Mouse (Mus musculus) MEL (cell line): ENCODE results near the gene Sft2d2. TPM values are rescaled to one million over a fixed set of nuclear protein-coding genes. Genes with fewer than 3 reads are reported as not detected.

Experiments used
- DNase-seq: peaks from one replicate; pipeline ENCODE4 v3.0.0; 2011; ENCODE audit warnings: low read depth, low spot score
- H3K27ac ChIP-seq: 2 replicates; pipeline ENCODE4 v1.5.1; 2012; ENCODE audit warnings: low read depth, mild to moderate bottlenecking, control low read depth, low read length, moderate library complexity; ENCODE audit not compliant: control insufficient read depth
- H3K27me3 ChIP-seq, 2 experiments: fragments of 150-350 bp in 1 of 2; sonication (generic) in 1 of 2; 2 replicates each; pipeline ENCODE4 v1.6.1; 2012; ENCODE audit warnings: low read length in 2 of 2, mild to moderate bottlenecking in 2 of 2, improper control_type of control experiment in 1 of 2, moderate library complexity in 1 of 2; ENCODE audit not compliant: insufficient read depth in 2 of 2, control insufficient read depth in 1 of 2
- H3K36me3 ChIP-seq, 2 experiments: 2 replicates each; pipeline ENCODE4 v1.6.1; 2012 to 2014; ENCODE audit warnings: low read length in 2 of 2, improper control_type of control experiment in 1 of 2, inconsistent platforms in 1 of 2, mild to moderate bottlenecking in 1 of 2; ENCODE audit not compliant: insufficient read depth in 2 of 2, control insufficient read depth in 1 of 2
- H3K4me1 ChIP-seq, 2 experiments: fragments of 150-350 bp in 1 of 2; sonication (generic) in 1 of 2; 2 replicates each; pipeline ENCODE4 v1.6.1; 2012; ENCODE audit warnings: low read length in 2 of 2, improper control_type of control experiment in 1 of 2, mild to moderate bottlenecking in 1 of 2; ENCODE audit not compliant: insufficient read depth in 2 of 2, control insufficient read depth in 1 of 2
- H3K4me3 ChIP-seq, 2 experiments: fragments of 150-350 bp in 1 of 2; sonication (generic) in 1 of 2; 2 replicates each; pipeline ENCODE4 v1.5.1; 2012; ENCODE audit warnings: low read depth in 2 of 2, low read length in 2 of 2, mild to moderate bottlenecking in 2 of 2, moderate library complexity in 2 of 2, control low read depth in 1 of 2, improper control_type of control experiment in 1 of 2; ENCODE audit not compliant: control insufficient read depth in 1 of 2, insufficient read depth in 1 of 2
- H3K79me2 ChIP-seq: 2 replicates; pipeline ENCODE4 v1.6.1; 2012; ENCODE audit warnings: mild to moderate bottlenecking, low read length, moderate library complexity; ENCODE audit not compliant: control insufficient read depth, poor library complexity, insufficient read depth
- H3K9ac ChIP-seq: 2 replicates; pipeline ENCODE4 v1.6.1; 2012; ENCODE audit warnings: low read depth, mild to moderate bottlenecking, control low read depth, low read length, moderate library complexity; ENCODE audit not compliant: control insufficient read depth, poor library complexity, severe bottlenecking
- H3K9me3 ChIP-seq: fragments of 150-350 bp; sonication (generic); replicated peaks from 2 replicates; pipeline ENCODE4 v1.6.1; 2012; ENCODE audit warnings: mild to moderate bottlenecking, low read length, improper control_type of control experiment, moderate library complexity; ENCODE audit not compliant: insufficient read depth
- CHD1 ChIP-seq: IDR thresholded peaks from 2 replicates; pipeline ENCODE4 v1.6.1; 2012; ENCODE audit warnings: low read depth, mild to moderate bottlenecking, inconsistent platforms, low read length, improper control_type of control experiment
- EP300 ChIP-seq, 2 experiments: IDR thresholded peaks; 2 replicates each; pipeline ENCODE4 v1.6.1; 2011; ENCODE audit warnings: improper control_type of control experiment in 2 of 2, low read length in 2 of 2, low read depth in 1 of 2, mild to moderate bottlenecking in 1 of 2
- ETS1 ChIP-seq: IDR thresholded peaks from 2 replicates; pipeline ENCODE4 v1.6.1; 2012; ENCODE audit warnings: low read depth, mild to moderate bottlenecking, inconsistent platforms, low read length, improper control_type of control experiment, moderate library complexity
- HCFC1 ChIP-seq: IDR thresholded peaks from 2 replicates; pipeline ENCODE4 v1.6.1; 2012; ENCODE audit warnings: low read depth, mild to moderate bottlenecking, inconsistent platforms, low read length, improper control_type of control experiment, moderate library complexity
- KAT2A ChIP-seq: conservative IDR thresholded peaks from 2 replicates; pipeline ENCODE4 v1.6.1; 2012; ENCODE audit warnings: low read depth, low read length, improper control_type of control experiment, inconsistent platforms
- MAX ChIP-seq: IDR thresholded peaks from 2 replicates; pipeline ENCODE4 v1.6.1; 2011; ENCODE audit warnings: low read length, improper control_type of control experiment
- MAZ ChIP-seq: IDR thresholded peaks from 2 replicates; pipeline ENCODE4 v1.6.1; 2012; ENCODE audit warnings: low read depth, mild to moderate bottlenecking, inconsistent platforms, low read length, improper control_type of control experiment
- MEF2A ChIP-seq: IDR thresholded peaks from 2 replicates; pipeline ENCODE4 v1.6.1; 2014; ENCODE audit warnings: low read depth, mild to moderate bottlenecking, inconsistent platforms, low read length, improper control_type of control experiment; ENCODE audit not compliant: poor library complexity, insufficient replicate concordance, severe bottlenecking; ENCODE audit errors: extremely low read depth
- MXI1 ChIP-seq: IDR thresholded peaks from 2 replicates; pipeline ENCODE4 v1.6.1; 2011; ENCODE audit warnings: mild to moderate bottlenecking, low read depth, low read length, improper control_type of control experiment
- NRF1 ChIP-seq: IDR thresholded peaks from 2 replicates; pipeline ENCODE4 v1.6.1; 2014; ENCODE audit warnings: low read depth, mild to moderate bottlenecking, inconsistent platforms, low read length, improper control_type of control experiment, moderate library complexity; ENCODE audit not compliant: poor library complexity, insufficient read depth, severe bottlenecking
- POLR2AphosphoS2 ChIP-seq: IDR thresholded peaks from 2 replicates; pipeline ENCODE4 v1.6.1; 2011; ENCODE audit warnings: low read length, improper control_type of control experiment
- POLR2AphosphoS5 ChIP-seq: IDR thresholded peaks from 2 replicates; pipeline ENCODE4 v1.6.1; 2012; ENCODE audit warnings: low read depth, borderline replicate concordance, mild to moderate bottlenecking, inconsistent platforms, low read length, moderate library complexity, mixed read lengths
- SIN3A ChIP-seq: IDR thresholded peaks from 2 replicates; pipeline ENCODE4 v1.6.1; 2012; ENCODE audit warnings: low read length, improper control_type of control experiment, inconsistent platforms
- SMC3 ChIP-seq: IDR thresholded peaks from 2 replicates; pipeline ENCODE4 v1.6.1; 2011; ENCODE audit warnings: low read depth, low read length, improper control_type of control experiment
- TBP ChIP-seq: IDR thresholded peaks from 2 replicates; pipeline ENCODE4 v1.8.0; 2011; ENCODE audit warnings: low read depth, low read length, improper control_type of control experiment
- USF2 ChIP-seq, 2 experiments: IDR thresholded peaks; 2 replicates each; pipeline ENCODE4 v1.6.1; 2011 to 2012; ENCODE audit warnings: improper control_type of control experiment in 2 of 2, low read length in 2 of 2, borderline replicate concordance in 1 of 2, inconsistent platforms in 1 of 2, low read depth in 1 of 2, mild to moderate bottlenecking in 1 of 2; ENCODE audit not compliant: insufficient read depth in 1 of 2
- ZC3H11A ChIP-seq: IDR thresholded peaks from 2 replicates; pipeline ENCODE4 v1.6.1; 2012; ENCODE audit warnings: low read depth, mild to moderate bottlenecking, inconsistent platforms, low read length, improper control_type of control experiment
- ZMIZ1 ChIP-seq: IDR thresholded peaks from 2 replicates; pipeline ENCODE4 v1.6.1; 2012; ENCODE audit warnings: low read depth, mild to moderate bottlenecking, inconsistent platforms, low read length, improper control_type of control experiment, moderate library complexity
- polyA plus RNA-seq, 2 experiments: library from polyadenylated mRNA; stranded (reverse) in 1 of 2; unstranded in 1 of 2; fragments of >175 nt in 1 of 2; fragments of >200 nt in 1 of 2; gene quantifications; 2 replicates each; pipeline versions ENCODE4 v1.2.1 to v1.2.4; 2012; ENCODE audit warnings: low replicate concordance in 2 of 2, low read depth in 1 of 2; ENCODE audit not compliant: insufficient read length in 2 of 2, insufficient read depth in 1 of 2, missing spikeins in 1 of 2
- total RNA-seq: library from RNA; depleted of rRNA; stranded (reverse); fragments of 300-350 nt; gene quantifications from 2 replicates; pipeline ENCODE4 v1.2.3, GENCODE M21; 2012

Gene Sft2d2
- total and polyA plus RNA-seq, 3 experiments, result 4.0 to 8.9 TPM; not detected in 1

GRCm38 (mm10) chr1:165190571-165191273 lies 3.5 kb downstream of the Sft2d2 start:
- Histone ChIP-seq H3K36me3 (peaks cover 0 to 13% of the 10 kb centered on the region in 2 experiments; a peak in 2 of 4 replicates), H3K9ac (no peak overlapping the region), H3K79me2 (peaks cover 2% of the 10 kb centered on the region; the same call in 1 of the 2 replicates), H3K4me1 (peaks cover 8 to 17% of the 10 kb centered on the region in 2 experiments), H3K9me3 (no peaks in the 10 kb centered on the region), H3K4me3 (no peak overlapping the region), H3K27ac (no peak overlapping the region), H3K27me3 (no peaks in the 10 kb centered on the region)
- TF ChIP-seq CHD1 (no peak), EP300 (IDR thresholded peaks at IDR 0.05; ENCODE audit: low read depth in 1 of 2, low read length in 2 of 2) (no peak), POLR2AphosphoS2 (no peak), HCFC1 (no peak), POLR2AphosphoS5 (no peak), MAX (no peak), MEF2A (no peak), KAT2A (no peak), MXI1 (no peak), MAZ (no peak), NRF1 (no peak), SIN3A (no peak), SMC3 (no peak), ZC3H11A (no peak), ZMIZ1 (no peak), TBP (no peak)
- DNase-seq, result no peak

- DNase-seq, result no peak
- Histone ChIP-seq H3K4me1 (peaks cover 4 to 11% of the 10 kb centered on the region in 2 experiments), H3K9ac (no peak overlapping the region)
- TF ChIP-seq ETS1, result no peak
- TF ChIP-seq USF2 (IDR thresholded peaks at IDR 0.05; ENCODE audit: borderline replicate concordance in 1 of 2, insufficient read depth in 1 of 2, low read depth in 1 of 2, low read length in 2 of 2), result no peak
- no peak for TF ChIP-seq ZMIZ1
- TF ChIP-seq, all 39 proteins: peak for 0
- Histone ChIP-seq H3K4me3 (no peak overlapping the region), H3K9me3 (no peaks in the 10 kb centered on the region), H3K36me3 (peaks cover 0 to 9% of the 10 kb centered on the region in 2 experiments; a peak in 2 of 4 replicates), H3K27ac (no peak overlapping the region), H3K79me2 (peaks cover 2% of the 10 kb centered on the region; the same call in 1 of the 2 replicates), H3K27me3 (no peaks in the 10 kb centered on the region)
These were observed 4.2 kb downstream of the Sft2d2 start for GRCm38 (mm10) chr1:165190068-165190467.
